Mouse (Mus musculus) ES-CJ7 (cell line): ENCODE results near the gene 2300002M23Rik.

Experiments used
- DNase-seq: peaks from one replicate; pipeline ENCODE4 v3.0.0; 2011; ENCODE audit warnings: low read depth, low spot score

2300002M23Rik gene

GRCm38 (mm10) chr17:35556186-35556765 is 11.0 kb upstream of the 2300002M23Rik start:
- no peak for DNase-seq

GRCm38 (mm10) chr17:35556812-35557211 is 10.4 kb upstream of the 2300002M23Rik start:
- peak; percentile 78 for DNase-seq

DNA sequence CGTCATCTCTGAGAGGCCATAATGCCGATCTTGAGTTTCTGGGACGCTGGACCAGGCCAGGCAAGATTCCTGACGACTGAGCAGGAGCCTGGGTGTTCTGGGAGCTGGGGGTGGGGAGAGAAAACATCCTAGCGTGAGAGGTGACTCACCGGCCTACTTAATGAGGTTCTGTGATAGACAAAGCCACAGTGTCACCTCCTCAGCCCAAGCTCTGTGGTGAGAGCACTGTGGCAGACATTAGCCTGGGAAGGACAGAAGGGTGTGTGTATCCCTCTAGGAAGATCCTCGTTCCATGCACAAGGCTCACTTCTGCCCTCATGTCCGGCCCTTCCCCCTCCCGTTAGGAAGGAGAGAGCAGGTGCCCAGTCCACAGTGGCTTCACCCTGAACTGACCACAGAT is 9.9 kb upstream of the 2300002M23Rik start:
- no peak for DNase-seq

DNA sequence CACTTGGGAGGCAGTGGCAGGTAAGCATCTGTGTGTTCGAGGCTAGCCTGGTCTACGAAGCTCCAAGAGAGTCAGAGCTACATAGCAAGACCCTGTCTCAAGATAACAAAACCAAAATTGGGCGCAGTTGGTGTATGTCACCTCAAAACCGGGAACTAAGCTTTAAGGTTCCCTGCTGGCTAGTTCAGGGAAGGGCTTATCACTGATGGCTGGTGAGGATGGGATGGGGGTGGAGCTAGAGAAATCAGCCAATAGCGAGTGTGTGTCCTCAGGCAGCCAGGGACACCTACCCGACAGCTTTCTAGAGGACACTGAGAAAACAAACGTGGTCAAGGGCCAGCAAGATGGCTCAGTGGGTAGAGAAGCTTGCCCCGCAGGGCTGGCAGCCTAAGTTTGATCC is 9.0 kb upstream of the 2300002M23Rik start:
- DNase-seq: no peak

DNA sequence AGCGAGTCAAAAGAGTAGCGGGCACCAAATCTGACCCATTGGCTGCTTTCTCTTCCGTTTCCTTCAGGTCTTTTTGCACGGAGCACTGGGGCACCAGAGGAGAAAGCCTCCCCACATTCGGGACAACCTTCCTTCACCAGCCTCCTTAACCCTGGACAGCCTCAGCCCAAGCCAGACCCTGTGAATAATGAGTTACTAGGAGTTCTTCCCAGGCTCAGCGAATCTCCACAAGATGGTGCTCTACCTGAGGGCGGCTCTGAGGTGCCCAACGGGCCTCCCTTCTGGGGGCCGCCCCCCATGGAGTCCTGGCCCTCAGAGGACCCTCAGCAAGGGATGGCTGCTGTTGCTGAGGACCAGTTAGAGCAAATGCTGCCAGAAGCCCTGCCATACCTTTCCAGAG is 517 bp downstream of the 2300002M23Rik start:
- DNase-seq: no peak

DNA sequence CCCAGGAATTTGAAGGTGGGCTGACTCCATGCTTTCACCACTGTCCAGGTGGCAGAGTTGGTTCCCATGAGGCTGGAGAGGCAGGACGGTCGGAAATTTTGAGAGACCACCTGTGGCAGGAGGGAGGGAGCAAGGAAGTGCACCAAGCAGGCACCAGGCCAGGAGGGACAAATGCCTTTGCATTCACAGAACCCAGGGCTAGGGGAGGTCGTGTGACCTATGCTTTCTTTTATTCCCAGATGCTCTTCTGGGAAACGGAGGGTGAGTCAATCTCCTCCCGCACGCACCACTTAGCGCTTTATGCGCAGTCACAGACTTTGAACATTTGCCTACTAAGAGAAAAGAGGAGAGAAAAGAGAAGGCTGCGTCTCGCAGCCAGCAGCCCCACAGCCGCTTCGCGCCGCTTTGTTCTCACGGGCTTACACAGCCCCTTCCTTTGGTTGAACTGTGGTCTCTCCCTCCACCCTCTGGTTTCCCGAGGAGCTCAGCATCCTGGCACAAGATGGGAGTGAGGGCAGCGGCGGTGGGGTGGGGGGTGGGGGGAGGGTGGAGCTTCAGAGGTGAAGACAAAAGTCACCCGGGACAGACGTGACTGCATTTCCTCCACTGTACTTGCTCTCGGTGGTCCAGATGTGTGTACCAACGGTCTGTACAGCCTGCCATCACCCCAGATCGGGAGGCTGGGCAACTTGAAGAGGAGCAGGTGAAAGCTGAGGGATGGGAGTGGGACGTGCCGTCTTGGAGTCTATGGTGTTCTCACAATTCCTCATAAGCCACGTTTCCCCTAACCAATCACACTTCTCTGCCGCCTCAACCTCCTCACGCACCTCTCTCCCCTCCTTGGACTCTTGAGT is 2.1 kb downstream of the 2300002M23Rik start:
- DNase-seq: no peak

DNA sequence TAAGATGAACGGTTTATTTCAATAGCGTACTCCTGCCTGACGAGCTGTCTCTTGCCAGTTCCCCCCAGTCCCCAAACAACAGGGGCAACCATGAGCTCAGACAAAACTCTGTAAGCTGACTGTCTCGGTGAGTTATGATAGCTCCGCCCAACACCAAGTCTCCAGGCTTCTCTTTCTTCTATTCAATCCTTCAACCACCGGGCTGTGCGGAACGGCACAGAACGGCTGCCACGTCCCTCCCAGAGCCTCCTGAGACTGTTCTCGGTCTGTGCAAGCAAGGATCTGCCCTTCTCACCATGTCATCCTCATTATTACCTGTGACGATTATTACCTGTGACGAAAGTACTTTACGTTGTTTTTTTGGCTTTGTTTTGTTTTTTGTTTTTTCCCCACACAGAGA is 3.6 kb downstream of the 2300002M23Rik start:
- DNase-seq: no peak

GRCm38 (mm10) chr17:35571477-35571876 is 4.2 kb downstream of the 2300002M23Rik start:
- DNase-seq: no peak

- peak; percentile 96 for DNase-seq
Measured at GRCm38 (mm10) chr17:35578211-35578610, 11.0 kb downstream of the 2300002M23Rik start.

- peak; percentile 54 for DNase-seq
Measured at GRCm38 (mm10) chr17:35582900-35583299, 15.7 kb downstream of the 2300002M23Rik start.

GRCm38 (mm10) chr17:35584330-35584937 is 17.2 kb downstream of the 2300002M23Rik start:
- peak; percentile 78 for DNase-seq

- DNase-seq: no peak
Measured at GRCm38 (mm10) chr17:35587291-35587690, 20.0 kb downstream of the 2300002M23Rik start.

DNA sequence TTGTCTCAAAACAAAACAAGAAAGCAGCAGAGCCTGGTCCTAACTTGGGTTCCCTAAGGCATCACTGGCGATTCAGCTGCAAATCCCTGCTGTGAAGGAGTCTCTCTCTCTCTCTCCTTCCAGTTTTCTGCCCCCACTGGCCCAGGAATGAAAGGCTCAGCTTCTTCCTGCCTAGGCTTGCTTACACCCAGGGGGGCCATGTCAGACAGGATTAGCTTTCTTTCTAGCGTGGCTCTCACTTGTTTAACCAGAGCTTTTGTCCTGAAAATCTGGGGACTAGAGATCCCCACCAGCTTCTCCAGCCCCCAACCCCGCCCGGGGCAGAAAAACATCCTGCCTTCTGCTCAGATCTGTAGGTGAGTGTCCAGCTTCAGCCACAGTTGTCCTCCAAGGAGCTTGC is 21.1 kb downstream of the 2300002M23Rik start:
- DNase-seq: no peak

DNA sequence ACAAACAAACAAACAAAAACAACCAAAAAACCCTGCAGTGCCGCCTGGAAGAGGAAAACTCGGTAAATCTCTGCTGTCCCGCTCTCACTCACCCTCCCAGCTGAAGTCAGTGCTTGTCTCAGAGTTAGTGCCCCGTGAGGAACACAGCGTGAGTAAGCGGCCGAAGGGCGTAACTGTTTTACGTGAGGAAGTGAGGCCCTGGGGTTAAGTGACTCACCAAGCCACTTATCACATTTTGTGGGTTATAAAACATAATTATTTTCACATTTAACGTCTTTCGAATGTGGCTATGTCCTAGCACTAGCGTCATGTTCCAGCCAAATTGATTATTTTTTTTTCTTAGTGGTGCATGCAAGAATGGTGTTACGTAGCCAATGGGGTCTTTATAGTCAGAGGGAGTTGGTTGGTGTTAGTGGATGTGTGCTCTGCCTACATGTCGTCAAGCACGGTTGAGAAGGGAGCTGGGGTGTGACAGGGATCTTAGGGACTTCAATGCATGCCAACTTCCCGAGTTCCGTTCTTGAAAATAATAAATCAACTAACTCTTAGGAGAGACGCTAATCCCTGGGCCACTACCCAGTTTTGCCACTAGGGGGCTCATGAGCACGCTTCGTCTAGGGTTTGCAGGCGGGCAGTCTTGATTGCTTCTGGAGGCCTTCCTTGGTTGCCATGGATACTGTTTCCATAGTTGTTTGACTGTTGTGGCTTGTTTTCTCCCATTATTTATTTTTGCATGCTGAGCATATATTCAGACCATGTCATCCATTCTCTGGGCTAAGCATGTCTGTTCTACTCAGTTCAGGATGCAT is 23.4 kb downstream of the 2300002M23Rik start:
- peak; percentile 92 for DNase-seq

DNA sequence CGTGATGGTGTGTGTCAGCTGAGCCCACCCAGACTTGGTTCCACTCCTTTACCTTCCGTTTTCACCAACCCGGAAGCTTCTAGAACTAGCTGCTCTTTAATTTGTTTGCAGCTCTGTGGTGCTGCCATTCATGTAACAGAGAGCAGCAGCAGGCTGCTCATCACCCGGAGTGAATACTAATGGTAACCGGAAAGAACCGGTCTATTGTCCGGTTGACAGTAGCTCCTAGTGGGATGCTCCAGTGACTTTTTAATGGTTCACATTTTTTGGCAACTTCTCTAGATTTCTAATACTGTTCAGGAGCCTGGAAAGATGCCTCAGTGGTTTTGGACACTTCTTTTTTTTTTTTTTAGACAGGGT is 23.9 kb downstream of the 2300002M23Rik start:
- peak; percentile 37 for DNase-seq

DNA sequence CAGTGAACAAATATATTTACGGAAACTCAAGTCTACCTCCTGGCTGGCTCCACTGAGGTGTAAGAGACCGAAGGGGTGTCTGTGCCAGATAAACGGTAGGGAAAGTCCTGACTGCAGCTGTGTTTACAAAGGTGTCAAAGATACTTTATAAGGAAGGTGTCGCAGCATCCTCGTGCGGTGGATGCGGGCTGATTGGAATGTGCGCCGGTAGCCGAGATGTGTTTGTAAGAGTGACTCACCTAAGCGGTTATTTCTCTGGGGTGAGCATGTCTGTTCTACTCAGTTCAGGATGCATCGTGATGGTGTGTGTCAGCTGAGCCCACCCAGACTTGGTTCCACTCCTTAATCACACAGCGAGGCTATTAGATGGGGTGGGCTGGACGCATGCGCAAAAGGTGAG is 24.5 kb downstream of the 2300002M23Rik start:
- no peak for DNase-seq

GRCm38 (mm10) chr17:35592131-35592530 is 24.9 kb downstream of the 2300002M23Rik start:
- peak; percentile 52 for DNase-seq

- peak; percentile 94 for DNase-seq
Measured at GRCm38 (mm10) chr17:35593786-35594185, 26.5 kb downstream of the 2300002M23Rik start.

DNA sequence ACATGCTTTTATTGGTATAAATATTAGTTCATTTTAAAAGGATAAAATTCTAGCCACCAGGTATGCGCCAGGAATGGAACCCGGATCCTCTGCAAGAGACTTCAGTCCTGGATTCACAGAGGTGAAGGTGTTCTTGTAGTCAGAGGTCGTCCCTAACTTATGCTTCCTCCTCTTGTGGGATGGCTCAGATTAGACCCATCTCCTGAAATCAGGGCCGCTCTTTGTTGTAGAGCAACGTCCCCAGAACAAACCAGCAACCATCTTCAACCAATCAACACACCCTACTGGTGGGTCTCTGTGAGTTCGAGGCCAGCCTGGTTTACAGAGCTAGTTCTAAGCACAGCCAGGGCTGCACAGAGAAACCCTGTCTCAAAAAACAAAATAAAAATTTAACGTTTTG is 27.2 kb downstream of the 2300002M23Rik start:
- DNase-seq: peak; percentile 70

GRCm38 (mm10) chr17:35597399-35597798 is 30.1 kb downstream of the 2300002M23Rik start:
- DNase-seq: no peak

GRCm38 (mm10) chr17:35601249-35601648 is 34.0 kb downstream of the 2300002M23Rik start, which contains the start of gene Sfta2:
Sfta2 (plus strand) TSS chr17:35601549.
- DNase-seq: no peak
